Mouse (Mus musculus) limb, embryonic 10.5 days (tissue): ENCODE results near the gene Tusc2. TPM values are rescaled to one million over a fixed set of nuclear protein-coding genes. Genes with fewer than 3 reads are reported as not detected.
A peak's percentile ranks its signal among the peaks of the same experiment; 100 is the strongest.

Experiments
- DNase-seq: peaks from one replicate; pipeline ENCODE4 v3.0.0-alpha.2; 2017; ENCODE audit warnings: low spot score
- H3K27ac ChIP-seq: fragments of 300-500 bp; sonication (generic); 2 replicates; pipeline ENCODE4 v1.5.1; 2016; ENCODE audit warnings: mild to moderate bottlenecking
- H3K27me3 ChIP-seq: fragments of 300-500 bp; sonication (generic); 2 replicates; pipeline ENCODE4 v1.6.1; 2016; ENCODE audit warnings: low read depth, mild to moderate bottlenecking; ENCODE audit not compliant: poor library complexity, severe bottlenecking
- H3K36me3 ChIP-seq: fragments of 300-500 bp; sonication (generic); 2 replicates; pipeline ENCODE4 v1.6.1; 2016; ENCODE audit warnings: mild to moderate bottlenecking, moderate library complexity
- H3K4me1 ChIP-seq: fragments of 300-500 bp; sonication (generic); 2 replicates; pipeline ENCODE4 v1.6.1; 2016
- H3K4me3 ChIP-seq: fragments of 300-500 bp; sonication (generic); 2 replicates; pipeline ENCODE4 v1.5.1; 2016; ENCODE audit warnings: mild to moderate bottlenecking, moderate library complexity
- H3K9me3 ChIP-seq: fragments of 300-500 bp; sonication (generic); replicated peaks from 2 replicates; pipeline ENCODE4 v1.6.1; 2016; ENCODE audit warnings: mild to moderate bottlenecking
- WGBS: fragments of 180-500 bp; shearing (Covaris S2); methylation state at CpG from one replicate; pipeline ENCODE4 v1.1.7; 2016; 5-methylcytosine and 5-hydroxymethylcytosine counted together
- polyA plus RNA-seq: library from polyadenylated mRNA; unstranded; fragments of >200 nt; fragmentation: Nextera tagmentation; extraction: Ambion mirVana; gene quantifications from 2 replicates; pipeline ENCODE4 v1.2.1, GENCODE M21; 2016

The Tusc2 gene
- polyA plus RNA-seq = 60.4 and 62.5 TPM in 2 replicates

DNA sequence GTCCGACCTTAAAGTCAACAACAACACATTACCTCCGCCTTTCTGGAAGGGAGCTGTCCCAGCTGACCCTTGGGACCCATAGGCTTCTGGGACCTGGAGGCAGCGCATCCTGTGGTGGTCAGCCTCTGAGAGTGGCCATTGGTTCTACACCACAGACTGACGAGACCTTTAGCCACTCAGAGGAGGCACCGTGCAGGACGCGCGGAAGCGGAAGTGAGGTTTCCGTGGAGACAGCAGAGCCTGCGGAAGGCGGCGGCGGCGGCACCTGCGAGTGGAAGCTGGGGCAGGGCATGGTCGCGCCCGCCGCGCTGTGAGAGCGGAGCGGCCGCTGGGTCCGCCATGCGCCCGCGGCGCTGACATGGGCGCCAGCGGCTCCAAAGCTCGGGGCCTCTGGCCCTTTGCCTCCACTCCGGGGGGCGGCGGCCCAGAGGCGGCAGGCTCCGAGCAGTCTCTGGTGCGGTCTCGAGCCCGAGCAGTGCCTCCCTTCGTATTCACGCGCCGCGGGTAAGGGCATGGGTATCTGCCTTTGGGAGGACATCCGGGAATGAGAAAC lies at the start of gene Tusc2:
Tusc2 (plus strand) TSS at position 227 of the 553 bp plus-strand sequence.
- Histone ChIP-seq H3K4me1 (peaks cover 60% of the 10 kb centered on the region), H3K27me3 (no peaks in the 10 kb centered on the region), H3K9me3 (no peaks in the 10 kb centered on the region), H3K36me3 (peaks cover 69% of the 10 kb centered on the region), H3K4me3 (peak within 1 kb of the TSS; percentile 95), H3K27ac (peak within 1 kb of the TSS; percentile 83)
- DNase-seq = peak; percentile 97
- WGBS = under 1% methylated on average over 46 of the region's 46 CpGs

DNA sequence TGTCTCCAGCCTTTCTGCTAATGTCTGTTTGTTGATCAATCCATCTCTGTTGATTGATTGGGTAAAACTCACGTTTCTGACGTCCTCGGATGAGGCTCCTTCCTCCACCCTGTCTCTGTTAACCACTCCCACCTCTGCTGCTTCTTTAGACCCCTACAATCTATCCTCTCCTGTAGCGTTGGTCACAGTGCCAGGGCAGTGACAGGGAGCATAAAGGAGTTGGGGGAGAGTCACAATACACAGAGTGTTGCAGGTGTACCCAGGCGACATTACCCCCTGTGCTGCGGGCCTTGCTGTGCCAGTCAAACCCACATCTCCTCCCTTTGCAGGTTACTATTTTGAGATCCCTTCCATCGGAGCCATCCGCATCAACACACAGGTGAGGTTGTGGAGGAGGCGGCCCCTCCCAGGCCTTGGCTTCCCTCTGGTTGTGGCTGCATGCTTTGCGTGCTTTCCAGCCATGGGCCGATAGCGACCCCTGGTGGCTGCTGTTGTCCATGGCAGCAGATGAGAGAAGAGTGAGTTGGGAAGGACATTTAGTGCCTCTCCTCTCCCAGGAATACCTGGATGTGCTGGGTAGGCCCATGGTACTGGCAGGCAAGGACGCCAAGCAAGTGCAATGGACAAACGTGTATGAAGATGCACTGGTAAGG lies 48.6 kb upstream of the Tusc2 start:
- no peaks in the 10 kb centered on the region for H3K36me3 ChIP-seq
- H3K4me3 ChIP-seq = no peak overlapping the region
- DNase-seq = peak; percentile 96
- H3K27ac ChIP-seq = no peak overlapping the region
- WGBS = 21% methylated on average over 14 of the region's 14 CpGs
- peaks cover 22% of the 10 kb centered on the region for H3K4me1 ChIP-seq
- H3K27me3 ChIP-seq = peaks cover 83% of the 10 kb centered on the region
- no peaks in the 10 kb centered on the region for H3K9me3 ChIP-seq

DNA sequence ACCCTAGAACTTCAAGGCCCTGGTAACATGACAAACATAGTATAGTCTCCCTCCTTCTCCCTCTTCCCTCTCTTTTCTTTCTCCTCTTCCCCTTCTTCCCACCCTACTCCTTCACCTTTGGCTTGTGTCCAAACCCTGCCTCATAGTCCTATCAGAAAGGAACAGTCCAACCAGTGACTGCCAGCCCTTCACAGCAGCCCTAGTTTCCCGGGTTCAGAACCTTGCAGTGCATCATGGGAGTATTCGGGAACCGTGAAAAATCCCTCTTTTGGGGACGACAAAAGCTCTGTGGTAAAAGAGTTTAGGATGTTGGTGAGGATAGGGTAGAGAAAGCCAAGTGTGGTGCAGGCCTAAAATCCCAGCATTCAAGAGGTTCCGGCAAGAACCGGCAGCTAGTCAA lies 42.7 kb upstream of the Tusc2 start:
- Histone ChIP-seq H3K27ac (no peak overlapping the region), H3K4me3 (no peak overlapping the region), H3K4me1 (peaks cover 34% of the 10 kb centered on the region), H3K27me3 (peaks cover 89% of the 10 kb centered on the region), H3K36me3 (no peaks in the 10 kb centered on the region), H3K9me3 (no peaks in the 10 kb centered on the region)
- DNase-seq = no peak
- WGBS = 72% methylated on average over 6 of the region's 6 CpGs

DNA sequence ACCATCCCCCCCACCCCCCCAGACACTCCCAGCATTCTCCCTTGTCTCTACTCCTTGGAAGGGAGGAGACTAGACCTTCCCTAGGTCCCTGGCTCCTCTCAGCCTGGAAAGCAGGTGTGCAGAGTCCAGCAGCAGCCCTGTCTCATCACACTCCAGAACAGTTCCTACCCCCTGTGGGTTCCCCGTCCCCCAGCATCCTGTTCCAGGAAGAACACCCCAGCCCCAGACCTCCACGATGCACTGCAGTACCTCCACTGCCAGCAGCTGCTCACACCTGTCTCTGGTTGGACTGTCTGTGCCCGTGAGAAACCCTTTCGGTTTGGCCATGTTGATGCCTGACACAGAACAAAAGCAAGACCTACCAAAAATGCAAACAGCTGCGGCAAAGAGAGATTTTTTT lies 41.9 kb upstream of the Tusc2 start:
- H3K36me3 ChIP-seq = no peaks in the 10 kb centered on the region
- H3K4me1 ChIP-seq = peaks cover 34% of the 10 kb centered on the region
- peaks cover 97% of the 10 kb centered on the region for H3K27me3 ChIP-seq
- no peak overlapping the region for H3K4me3 ChIP-seq
- H3K9me3 ChIP-seq = no peaks in the 10 kb centered on the region
- 73% methylated on average over 5 of the region's 5 CpGs for WGBS
- peak overlapping the region; percentile 51; the same call in 1 of the 2 replicates for H3K27ac ChIP-seq
- no peak for DNase-seq

DNA sequence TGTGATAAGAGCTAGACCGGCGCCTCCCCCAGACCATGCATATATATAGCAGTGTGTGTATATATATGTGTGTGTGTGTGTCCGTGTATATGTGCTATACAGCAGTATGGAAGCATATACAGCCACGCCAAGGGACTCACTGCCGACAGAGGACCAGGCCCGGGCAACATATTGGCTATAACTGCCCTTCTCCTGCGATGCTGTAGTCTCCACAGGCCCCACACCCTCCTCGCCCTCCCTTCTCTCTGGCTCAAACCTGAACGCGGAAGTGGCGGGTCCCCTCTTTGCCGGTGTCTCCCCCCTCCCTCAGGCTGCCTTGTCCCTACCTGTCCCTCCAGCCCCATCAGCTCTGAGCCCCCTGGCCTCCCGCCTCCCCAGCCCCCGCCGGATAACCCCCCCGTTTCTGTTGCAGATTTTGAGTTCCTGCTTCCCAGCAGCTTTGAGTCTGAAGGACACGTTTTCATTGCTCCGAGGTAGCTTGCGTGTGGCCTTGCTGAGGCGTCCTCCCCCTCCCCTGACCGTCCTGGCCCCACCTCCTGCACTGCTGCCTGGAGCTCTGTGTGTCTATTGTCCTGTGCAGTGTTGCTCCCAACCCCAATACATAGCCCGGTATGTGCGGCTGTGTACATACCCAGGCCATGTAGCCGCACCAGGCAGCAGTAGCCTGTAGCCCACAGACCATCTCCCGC lies 41.2 kb upstream of the Tusc2 start:
- H3K27me3 ChIP-seq = peaks cover 97% of the 10 kb centered on the region
- WGBS = 28% methylated on average over 25 of the region's 25 CpGs
- H3K4me1 ChIP-seq = peaks cover 37% of the 10 kb centered on the region
- no peak for DNase-seq
- no peaks in the 10 kb centered on the region for H3K9me3 ChIP-seq
- peak overlapping the region; percentile 22 for H3K4me3 ChIP-seq
- no peaks in the 10 kb centered on the region for H3K36me3 ChIP-seq
- H3K27ac ChIP-seq = peak overlapping the region; percentile 27

DNA sequence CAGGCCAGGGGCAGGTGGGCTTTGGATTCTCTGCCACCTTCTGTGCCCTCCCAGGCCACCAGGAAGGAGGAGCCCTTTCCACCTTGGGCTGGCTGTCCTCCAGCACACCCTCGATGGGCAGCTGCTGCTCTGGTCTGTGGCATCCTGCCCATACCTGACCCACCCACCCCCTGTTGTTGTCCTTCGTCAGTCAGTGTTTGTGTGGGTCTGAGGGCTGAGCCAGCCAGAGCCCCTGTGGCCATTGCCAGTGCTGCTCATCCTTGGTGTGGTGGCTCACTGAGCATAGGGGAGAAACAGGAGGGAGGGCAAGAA lies 40.7 kb upstream of the Tusc2 start:
- peaks cover 97% of the 10 kb centered on the region for H3K27me3 ChIP-seq
- no peaks in the 10 kb centered on the region for H3K36me3 ChIP-seq
- H3K27ac ChIP-seq = peak overlapping the region; percentile 27; the same call in 1 of the 2 replicates
- no peaks in the 10 kb centered on the region for H3K9me3 ChIP-seq
- no peak for DNase-seq
- H3K4me3 ChIP-seq = no peak overlapping the region
- peaks cover 39% of the 10 kb centered on the region for H3K4me1 ChIP-seq
- WGBS = 54% methylated on average over 2 of the region's 2 CpGs

DNA sequence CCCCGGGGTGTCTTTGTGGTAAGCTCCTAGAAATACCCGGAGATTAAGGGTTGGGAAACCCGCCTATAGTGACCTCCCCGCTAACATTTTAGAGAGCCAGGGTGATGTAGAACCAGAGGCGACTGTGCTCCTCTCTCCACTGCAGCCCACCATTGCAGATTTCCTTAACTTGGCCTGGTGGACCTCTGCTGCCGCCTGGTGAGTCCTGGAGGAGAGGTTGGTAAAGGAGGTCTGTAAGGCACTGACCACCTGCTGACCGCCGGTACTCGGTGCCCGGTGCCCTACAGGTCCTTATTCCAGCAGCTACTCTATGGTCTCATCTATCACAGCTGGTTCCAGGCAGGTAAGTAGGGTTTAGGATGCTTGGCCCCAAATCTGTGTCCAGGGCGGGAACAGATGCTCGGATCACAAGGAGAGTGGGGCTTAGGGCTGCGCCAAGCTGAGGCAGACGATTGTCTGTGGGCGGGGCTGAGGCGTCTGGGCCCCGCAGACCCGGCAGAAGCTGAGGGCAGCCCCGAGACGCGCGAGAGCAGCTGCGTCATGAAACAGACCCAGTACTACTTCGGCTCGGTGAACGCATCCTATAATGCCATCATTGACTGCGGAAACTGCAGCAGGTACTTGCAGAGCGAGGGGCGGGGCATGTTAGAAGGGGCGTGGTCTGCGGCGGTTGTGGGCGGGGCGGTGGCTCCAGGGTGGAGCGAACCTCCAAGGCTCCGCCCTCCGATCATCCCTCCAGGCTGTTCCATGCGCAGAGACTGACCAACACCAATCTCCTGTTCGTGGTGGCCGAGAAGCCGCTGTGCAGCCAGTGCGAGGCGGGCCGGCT lies 36.6 kb upstream of the Tusc2 start:
- DNase-seq = peak; percentile 85
- peak overlapping the region; percentile 26; the same call in 1 of the 2 replicates for H3K27ac ChIP-seq
- 5% methylated on average over 44 of the region's 44 CpGs for WGBS
- no peaks in the 10 kb centered on the region for H3K9me3 ChIP-seq
- H3K27me3 ChIP-seq = peaks cover 91% of the 10 kb centered on the region
- H3K36me3 ChIP-seq = no peaks in the 10 kb centered on the region
- H3K4me1 ChIP-seq = peaks cover 38% of the 10 kb centered on the region
- peak overlapping the region; percentile 49 for H3K4me3 ChIP-seq

DNA sequence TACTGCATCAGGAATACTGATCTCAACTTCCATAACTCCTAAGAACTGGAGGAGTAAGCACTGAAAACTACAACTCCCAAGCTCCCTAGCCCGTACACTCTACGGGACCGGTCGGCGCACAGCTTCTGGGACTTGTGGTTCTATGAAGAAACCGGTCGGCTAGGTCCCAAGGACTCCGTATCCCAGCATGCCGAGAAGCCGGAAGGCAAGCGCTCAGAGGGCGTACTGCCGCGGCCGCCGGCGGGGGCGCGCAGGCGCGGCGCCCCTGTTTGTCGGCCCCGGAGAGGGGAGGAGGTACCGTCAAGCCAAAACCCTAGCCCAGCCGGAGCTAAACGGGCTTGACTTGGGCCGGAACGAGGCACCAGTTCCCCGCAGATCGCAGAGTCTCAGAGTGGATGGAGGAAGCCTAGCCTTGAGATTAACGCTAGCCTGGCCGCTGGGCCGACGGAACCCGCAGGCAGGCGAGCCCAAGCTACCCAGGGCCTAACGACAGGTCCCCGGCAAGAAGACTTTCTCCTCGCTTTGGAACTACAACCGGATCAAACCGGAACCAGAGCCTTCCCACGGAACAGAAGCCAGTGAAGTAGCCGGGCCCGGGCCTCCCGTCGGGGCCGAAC lies 29.2 kb upstream of the Tusc2 start, which contains the start of gene Tmem115:
Tmem115 (plus strand) TSS at position 155 of the 617 bp plus-strand sequence.
- Histone ChIP-seq H3K4me1 (peaks cover 36% of the 10 kb centered on the region), H3K4me3 (peak within 1 kb of the TSS; percentile 75), H3K27ac (peak within 1 kb of the TSS; percentile 85), H3K36me3 (peaks cover 25% of the 10 kb centered on the region), H3K9me3 (no peaks in the 10 kb centered on the region), H3K27me3 (peaks cover 16% of the 10 kb centered on the region; the same call in 1 of the 2 replicates)
- under 1% methylated on average over 48 of the region's 48 CpGs for WGBS
- DNase-seq = peak; percentile 89

DNA sequence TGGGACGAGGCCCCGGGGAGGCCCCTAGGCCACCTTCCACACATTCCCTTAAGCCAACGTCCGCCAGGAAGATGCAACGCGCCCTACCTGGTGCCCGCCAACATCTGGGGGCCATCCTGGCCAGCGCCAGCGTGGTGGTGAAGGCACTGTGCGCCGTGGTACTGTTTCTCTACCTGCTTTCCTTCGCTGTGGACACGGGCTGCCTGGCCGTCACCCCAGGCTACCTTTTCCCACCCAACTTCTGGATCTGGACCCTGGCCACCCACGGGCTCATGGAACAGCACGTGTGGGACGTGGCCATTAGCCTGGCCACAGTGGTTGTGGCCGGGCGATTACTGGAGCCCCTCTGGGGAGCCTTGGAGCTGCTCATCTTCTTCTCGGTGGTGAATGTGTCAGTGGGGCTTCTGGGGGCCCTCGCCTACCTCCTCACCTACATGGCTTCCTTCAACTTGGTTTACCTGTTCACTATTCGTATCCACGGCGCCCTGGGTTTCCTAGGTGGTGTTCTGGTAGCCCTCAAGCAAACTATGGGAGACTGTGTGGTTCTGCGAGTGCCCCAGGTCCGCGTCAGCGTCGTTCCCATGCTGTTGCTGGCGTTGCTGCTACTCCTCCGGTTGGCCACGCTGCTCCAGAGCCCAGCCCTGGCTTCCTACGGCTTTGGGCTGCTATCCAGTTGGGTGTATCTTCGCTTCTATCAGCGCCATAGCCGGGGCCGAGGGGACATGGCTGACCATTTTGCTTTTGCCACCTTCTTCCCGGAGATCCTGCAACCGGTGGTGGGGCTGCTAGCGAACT lies 28.4 kb upstream of the Tusc2 start:
- Histone ChIP-seq H3K36me3 (peaks cover 32% of the 10 kb centered on the region), H3K9me3 (no peaks in the 10 kb centered on the region), H3K27me3 (peaks cover 13% of the 10 kb centered on the region; the same call in 1 of the 2 replicates), H3K4me1 (peaks cover 36% of the 10 kb centered on the region), H3K4me3 (peak overlapping the region; percentile 75), H3K27ac (peak overlapping the region; percentile 85)
- DNase-seq = peak; percentile 51
- under 1% methylated on average over 40 of the region's 40 CpGs for WGBS

DNA sequence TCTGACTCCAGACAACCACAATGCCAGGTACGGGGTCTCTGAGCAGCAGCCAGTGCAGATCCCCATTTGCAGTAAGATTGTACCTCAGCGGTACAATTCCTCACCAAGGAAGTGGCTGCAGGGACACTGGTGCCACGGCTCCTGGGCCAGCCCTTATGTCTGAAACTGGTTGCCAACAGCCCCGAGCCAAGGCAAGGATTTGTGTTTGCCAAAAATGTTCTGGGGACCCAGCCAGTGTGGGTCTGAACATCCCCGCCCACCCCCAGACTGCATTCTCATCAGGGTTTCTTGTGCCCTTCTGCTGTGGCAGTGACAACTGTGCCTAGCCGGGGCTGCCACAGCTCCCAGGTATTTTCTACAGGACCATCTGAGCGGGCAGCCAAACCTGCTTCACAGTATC lies 24.8 kb upstream of the Tusc2 start:
- WGBS = 94% methylated on average over 7 of the region's 7 CpGs
- peaks cover 41% of the 10 kb centered on the region for H3K36me3 ChIP-seq
- no peaks in the 10 kb centered on the region for H3K9me3 ChIP-seq
- H3K4me3 ChIP-seq = no peak overlapping the region
- H3K4me1 ChIP-seq = peaks cover 57% of the 10 kb centered on the region
- DNase-seq = no peak
- H3K27ac ChIP-seq = no peak overlapping the region
- H3K27me3 ChIP-seq = no peaks in the 10 kb centered on the region

DNA sequence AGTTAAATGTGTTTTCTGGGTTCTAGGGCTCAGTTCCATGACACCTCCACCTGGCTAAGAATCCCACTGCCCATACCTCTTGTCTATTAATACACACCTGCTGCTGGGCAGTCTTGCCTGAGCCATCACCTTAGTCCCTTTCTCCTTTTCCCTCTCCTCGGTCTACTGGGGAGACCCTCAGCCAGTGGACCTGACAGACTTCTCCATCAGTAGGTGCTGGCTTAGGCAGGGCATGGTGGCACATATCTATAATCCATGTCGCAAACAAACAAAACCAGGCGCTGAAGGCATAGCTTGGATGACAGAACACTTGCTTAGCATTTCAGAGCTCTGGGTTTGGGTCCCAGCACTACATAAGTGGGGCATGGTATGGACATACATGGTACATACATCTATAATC lies 24.3 kb upstream of the Tusc2 start:
- Histone ChIP-seq H3K4me3 (no peak overlapping the region), H3K4me1 (peaks cover 59% of the 10 kb centered on the region), H3K27me3 (no peaks in the 10 kb centered on the region), H3K9me3 (no peaks in the 10 kb centered on the region), H3K27ac (no peak overlapping the region), H3K36me3 (peaks cover 46% of the 10 kb centered on the region)
- no peak for DNase-seq
- 89% methylated on average over 3 of the region's 3 CpGs for WGBS

DNA sequence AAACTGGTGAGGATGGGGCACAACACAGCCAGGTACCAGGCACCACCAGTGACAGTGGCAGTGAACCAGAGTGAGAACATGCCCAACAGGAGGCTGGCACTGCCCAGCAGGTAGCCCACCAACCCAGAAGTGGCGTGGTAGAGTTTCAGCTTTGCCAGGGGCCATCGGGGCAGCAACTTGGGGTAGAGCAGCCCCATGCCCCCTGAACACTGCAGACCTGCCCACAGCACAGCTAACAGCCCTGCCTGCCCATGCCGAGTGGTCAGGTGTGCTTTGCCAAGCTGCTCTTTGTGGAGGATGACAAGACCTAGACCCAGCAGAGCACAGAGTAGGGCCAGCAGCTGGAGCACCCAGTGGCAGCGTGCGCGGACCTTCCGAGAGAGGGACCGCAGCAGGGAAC lies 23.1 kb upstream of the Tusc2 start:
- Histone ChIP-seq H3K36me3 (peaks cover 58% of the 10 kb centered on the region), H3K4me1 (peaks cover 51% of the 10 kb centered on the region), H3K27ac (no peak overlapping the region), H3K27me3 (no peaks in the 10 kb centered on the region), H3K4me3 (no peak overlapping the region), H3K9me3 (no peaks in the 10 kb centered on the region)
- 89% methylated on average over 8 of the region's 8 CpGs for WGBS
- no peak for DNase-seq
